Mouse (Mus musculus): ENCODE results near the gene N4bp1. TPM values are rescaled to one million over a fixed set of nuclear protein-coding genes. Genes with fewer than 3 reads are reported as not detected.

N4bp1 gene
- total and polyA plus RNA-seq, 2 experiments from 2014 or later, result 4.9 to 15.5 TPM

DNA sequence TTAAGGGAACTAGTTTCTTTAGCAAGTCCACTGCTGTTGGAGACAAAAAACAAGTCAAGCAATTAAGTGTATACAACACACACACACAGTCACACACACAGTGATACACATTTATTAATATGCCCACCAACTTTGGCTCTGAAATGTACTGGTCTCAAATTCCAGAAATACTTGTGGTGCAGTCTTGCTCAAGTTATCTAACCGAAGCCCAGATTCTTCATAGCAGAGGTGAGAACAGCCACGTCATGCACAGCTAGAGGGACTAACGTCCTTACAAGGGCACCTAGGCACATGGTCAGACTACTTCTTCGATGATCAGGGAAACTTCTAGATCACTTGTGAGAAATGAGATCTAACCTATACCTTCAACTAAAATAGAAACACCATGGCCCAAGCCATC, 22.2 kb downstream of the N4bp1 start:
- ATAC-seq (no peak), DNase-seq (ENCODE audit: low spot score) (no peak)
- no peak overlapping the region for H3K4me3 ChIP-seq (ENCODE audit: low read length)
- TF ChIP-seq CTCF (IDR thresholded peaks at IDR 0.05; ENCODE audit: low read depth), result no peak
- no peaks in the 10 kb centered on the region for H3K27me3 ChIP-seq (ENCODE audit: insufficient read depth, low read length)
- H3K9ac ChIP-seq (replicated peaks; ENCODE audit: low read length), result no peak overlapping the region
- no peak overlapping the region for H3K27ac ChIP-seq
- no peak overlapping the region for H3K4me2 ChIP-seq (ENCODE audit: low read depth, low read length)
- no peaks in the 10 kb centered on the region for H3K4me1 ChIP-seq (ENCODE audit: insufficient read depth, low read length)
- H3K9me3 ChIP-seq (ENCODE audit: low read length), result no peaks in the 10 kb centered on the region
- WGBS, result 89% methylated on average over 4 of the region's 4 CpGs
- H3K36me3 ChIP-seq (ENCODE audit: insufficient read depth, low read length), result peaks cover 4% of the 10 kb centered on the region; the same call in 1 of the 2 replicates

DNA sequence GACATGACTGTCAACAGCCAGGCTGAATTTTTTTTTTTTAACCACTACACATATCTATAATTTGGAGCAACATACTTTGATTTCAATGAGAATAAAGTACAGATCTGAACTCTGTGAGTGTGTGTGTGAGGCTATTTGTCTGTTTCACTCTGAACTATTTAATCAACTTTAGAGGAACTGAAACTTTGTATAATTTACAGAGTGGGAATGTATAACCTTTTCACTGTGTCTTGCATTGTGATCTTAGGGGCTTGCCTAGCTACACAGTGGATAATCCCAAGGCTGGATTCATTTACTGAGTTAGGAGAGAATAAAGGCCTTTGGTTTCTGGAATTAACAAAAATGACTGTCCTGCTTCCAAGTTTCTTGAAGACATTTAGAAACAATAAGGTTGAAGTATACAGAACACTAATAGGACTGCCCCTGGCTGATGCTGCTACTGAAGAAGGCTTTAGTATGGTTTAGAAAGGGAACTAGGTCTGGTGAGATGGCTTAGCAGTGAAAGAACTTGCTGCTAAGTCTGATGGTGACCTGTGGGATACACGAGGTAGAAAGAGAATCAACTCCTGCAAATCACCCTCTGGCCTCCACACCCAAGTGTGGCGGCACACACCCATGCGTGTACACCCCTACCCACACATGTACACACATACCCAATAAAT, 22.8 kb downstream of the N4bp1 start:
- no peak for ATAC-seq
- no peak for TF ChIP-seq CTCF (IDR thresholded peaks at IDR 0.05; ENCODE audit: low read depth)
- H3K27me3 ChIP-seq (ENCODE audit: insufficient read depth, low read length), result no peaks in the 10 kb centered on the region
- no peak overlapping the region for H3K9ac ChIP-seq (replicated peaks; ENCODE audit: low read length)
- no peak overlapping the region for H3K27ac ChIP-seq
- no peaks in the 10 kb centered on the region for H3K4me1 ChIP-seq (ENCODE audit: insufficient read depth, low read length)
- H3K4me3 ChIP-seq (ENCODE audit: low read length), result no peak overlapping the region
- 88% methylated on average over 3 of the region's 3 CpGs for WGBS
- no peaks in the 10 kb centered on the region for H3K9me3 ChIP-seq (ENCODE audit: low read length)
- peaks cover 4% of the 10 kb centered on the region; the same call in 1 of the 2 replicates for H3K36me3 ChIP-seq (ENCODE audit: insufficient read depth, low read length)
- H3K4me2 ChIP-seq (ENCODE audit: low read depth, low read length), result no peak overlapping the region
- DNase-seq (ENCODE audit: low spot score), result no peak

- no peak for DNase-seq (ENCODE audit: low spot score)
- Histone ChIP-seq H3K9ac (replicated peaks; ENCODE audit: low read length) (no peak overlapping the region), H3K4me2 (ENCODE audit: low read depth, low read length) (no peak overlapping the region), H3K36me3 (ENCODE audit: insufficient read depth, low read length) (peaks cover 4% of the 10 kb centered on the region; the same call in 1 of the 2 replicates), H3K4me1 (ENCODE audit: insufficient read depth, low read length) (no peaks in the 10 kb centered on the region), H3K27ac (no peak overlapping the region), H3K9me3 (ENCODE audit: low read length) (no peaks in the 10 kb centered on the region), H3K27me3 (ENCODE audit: insufficient read depth, low read length) (no peaks in the 10 kb centered on the region), H3K4me3 (ENCODE audit: low read length) (no peak overlapping the region)
- no peak for TF ChIP-seq CTCF (IDR thresholded peaks at IDR 0.05; ENCODE audit: low read depth)
- WGBS, result 76% methylated on average over 7 of the region's 7 CpGs
- ATAC-seq, result no peak
Measured at GRCm38 (mm10) chr8:86861516-86861915, 23.5 kb downstream of the N4bp1 start.

DNA sequence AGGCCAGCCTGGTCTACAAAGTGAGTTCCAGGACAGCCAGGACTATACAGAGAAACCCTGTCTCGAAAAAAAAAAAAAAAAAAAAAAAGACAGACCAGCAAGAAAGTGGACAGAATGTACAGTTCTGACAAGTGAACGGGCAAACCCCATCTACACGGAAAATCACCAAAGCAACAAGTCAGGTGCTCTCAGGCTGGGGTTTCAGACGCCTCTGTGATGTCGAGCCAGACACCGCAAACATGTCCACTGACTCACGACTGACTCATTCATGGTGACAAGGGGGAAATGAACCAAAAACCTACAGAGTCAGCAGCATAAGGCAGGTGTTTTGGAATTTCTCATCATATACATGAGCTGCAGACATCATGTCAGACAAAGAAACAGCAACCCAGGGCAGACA, 28.8 kb downstream of the N4bp1 start:
- H3K27me3 ChIP-seq (ENCODE audit: insufficient read depth, low read length), result no peaks in the 10 kb centered on the region
- H3K36me3 ChIP-seq (ENCODE audit: insufficient read depth, low read length), result peaks cover 9% of the 10 kb centered on the region; the same call in 1 of the 2 replicates
- DNase-seq (ENCODE audit: low spot score) (no peak), ATAC-seq (no peak)
- WGBS, result 74% methylated on average over 6 of the region's 7 CpGs
- H3K27ac ChIP-seq, result no peak overlapping the region
- no peaks in the 10 kb centered on the region for H3K9me3 ChIP-seq (ENCODE audit: low read length)
- H3K9ac ChIP-seq (replicated peaks; ENCODE audit: low read length), result no peak overlapping the region
- no peak overlapping the region for H3K4me3 ChIP-seq (ENCODE audit: low read length)
- no peak for TF ChIP-seq CTCF (IDR thresholded peaks at IDR 0.05; ENCODE audit: low read depth)
- H3K4me2 ChIP-seq (ENCODE audit: low read depth, low read length), result no peak overlapping the region
- H3K4me1 ChIP-seq (ENCODE audit: insufficient read depth, low read length), result peaks cover 5% of the 10 kb centered on the region; the same call in 1 of the 2 replicates

GRCm38 (mm10) chr8:86854686-86855085, 30.4 kb downstream of the N4bp1 start:
- Histone ChIP-seq H3K9me3 (ENCODE audit: low read length) (no peaks in the 10 kb centered on the region), H3K36me3 (ENCODE audit: insufficient read depth, low read length) (peaks cover 12% of the 10 kb centered on the region; the same call in 1 of the 2 replicates), H3K9ac (replicated peaks; ENCODE audit: low read length) (no peak overlapping the region), H3K4me3 (ENCODE audit: low read length) (no peak overlapping the region), H3K4me2 (ENCODE audit: low read depth, low read length) (no peak overlapping the region), H3K27ac (no peak overlapping the region), H3K4me1 (ENCODE audit: insufficient read depth, low read length) (peaks cover 5% of the 10 kb centered on the region; the same call in 1 of the 2 replicates), H3K27me3 (ENCODE audit: insufficient read depth, low read length) (no peaks in the 10 kb centered on the region)
- no peak for ATAC-seq
- TF ChIP-seq CTCF (IDR thresholded peaks at IDR 0.05; ENCODE audit: low read depth), result no peak
- DNase-seq (ENCODE audit: low spot score), result no peak
- 54% methylated on average over 11 of the region's 11 CpGs for WGBS

- 81% methylated on average over 2 of the region's 2 CpGs for WGBS
- H3K9me3 ChIP-seq (ENCODE audit: low read length), result no peaks in the 10 kb centered on the region
- no peak overlapping the region for H3K4me3 ChIP-seq (ENCODE audit: low read length)
- DNase-seq (ENCODE audit: low spot score), result no peak
- H3K4me1 ChIP-seq (ENCODE audit: insufficient read depth, low read length), result peaks cover 5% of the 10 kb centered on the region; the same call in 1 of the 2 replicates
- no peak overlapping the region for H3K4me2 ChIP-seq (ENCODE audit: low read depth, low read length)
- H3K27ac ChIP-seq, result no peak overlapping the region
- ATAC-seq, result no peak
- no peak overlapping the region for H3K9ac ChIP-seq (replicated peaks; ENCODE audit: low read length)
- peaks cover 13% of the 10 kb centered on the region; the same call in 1 of the 2 replicates for H3K36me3 ChIP-seq (ENCODE audit: insufficient read depth, low read length)
- H3K27me3 ChIP-seq (ENCODE audit: insufficient read depth, low read length), result no peaks in the 10 kb centered on the region
- no peak for TF ChIP-seq CTCF (IDR thresholded peaks at IDR 0.05; ENCODE audit: low read depth)
Measured at GRCm38 (mm10) chr8:86853989-86854373, 31.1 kb downstream of the N4bp1 start.

All from hindbrain, postnatal 0 days (tissue).